Mouse (Mus musculus) lung, postnatal 0 days (tissue): Measurements from ENCODE around the gene Chdh.

Experiments used
- CTCF ChIP-seq: IDR thresholded peaks from 2 replicates; pipeline ENCODE4 v1.5.1; 2016; ENCODE audit warnings: antibody characterized with exemption, mild to moderate bottlenecking
- EP300 ChIP-seq: IDR thresholded peaks from 2 replicates; pipeline ENCODE4 v1.6.1; 2016; ENCODE audit warnings: antibody characterized with exemption, mild to moderate bottlenecking, control low read depth

DNA sequence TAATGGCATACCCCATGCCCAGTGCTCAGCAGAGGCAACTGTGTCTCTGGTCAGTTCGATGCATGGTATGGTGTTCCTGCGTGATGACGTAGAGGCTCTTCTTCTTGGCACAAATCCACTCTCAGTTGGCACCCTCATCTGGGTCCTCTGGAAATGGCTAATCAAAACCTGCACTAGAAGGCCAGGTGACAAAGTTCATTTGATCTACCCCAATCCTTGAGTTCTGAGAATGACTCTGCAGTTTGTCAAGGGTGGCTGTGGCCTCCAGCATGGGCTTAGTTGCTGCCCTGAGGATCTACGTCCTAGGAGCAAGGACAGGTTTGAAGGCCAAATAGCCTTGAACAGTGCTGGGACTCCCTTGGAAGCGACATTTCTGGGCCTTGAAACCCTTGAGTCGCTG is 10.0 kb downstream of the Chdh start:
- TF ChIP-seq CTCF: no peak
- TF ChIP-seq EP300: no peak
